Mouse (Mus musculus): ENCODE data around the gene Phlpp1.

DNA sequence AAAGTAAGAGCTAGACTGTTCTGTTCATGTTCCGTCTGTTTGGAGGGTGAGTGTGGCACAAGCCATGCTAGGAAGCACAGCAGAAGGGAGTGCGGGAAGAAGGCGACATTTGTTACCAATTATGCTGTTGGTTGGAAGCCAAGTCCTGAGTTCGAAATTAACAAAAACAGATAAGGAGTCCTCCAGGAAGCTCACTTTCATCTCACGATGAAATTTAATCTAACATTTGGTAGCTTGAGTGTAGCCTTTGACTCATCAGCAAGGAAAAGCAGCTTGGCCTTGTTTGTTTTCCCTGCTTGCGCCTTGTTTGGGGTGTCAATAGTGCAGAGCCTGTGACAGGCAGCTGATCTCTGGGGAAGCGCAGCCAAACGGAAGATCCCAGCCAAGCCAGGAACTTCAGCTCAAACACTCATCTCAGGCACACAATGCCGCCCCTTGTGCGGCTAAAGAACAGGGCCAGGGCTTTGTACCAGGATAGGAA is 16.4 kb upstream of the Phlpp1 start:
- TF ChIP-seq POLR2A (IDR thresholded peaks at IDR 0.05; ENCODE audit: extremely low read depth, insufficient read depth, low read length), result no peak
- TF ChIP-seq CTCF (IDR thresholded peaks at IDR 0.05; ENCODE audit: extremely low read depth, insufficient read depth, low read length), result no peak

All from cortical plate, adult 2 months (tissue).